Mouse (Mus musculus) myocyte (in vitro differentiated cells): Measurements from ENCODE around the gene Pomgnt2.

Source experiments
- CEBPB ChIP-seq: IDR thresholded peaks from 2 replicates; pipeline ENCODE4 v1.6.1; 2011; ENCODE audit warnings: mild to moderate bottlenecking, moderate library complexity; ENCODE audit not compliant: poor library complexity, insufficient read depth, severe bottlenecking
- E2F4 ChIP-seq: IDR thresholded peaks from one replicate; pipeline ENCODE4 v1.6.1; 2011; ENCODE audit warnings: mild to moderate bottlenecking, control low read depth, moderate library complexity; ENCODE audit not compliant: insufficient read depth
- MAX ChIP-seq: IDR thresholded peaks from one replicate; pipeline ENCODE4 v1.6.1; 2011; ENCODE audit warnings: low read depth, mild to moderate bottlenecking, control low read depth
- MYOD1 ChIP-seq, 3 experiments: IDR thresholded peaks; one replicate each; pipeline ENCODE4 v1.6.1; 2011; ENCODE audit warnings: control low read depth in 2 of 3, low read depth in 2 of 3, mild to moderate bottlenecking in 2 of 3, moderate library complexity in 1 of 3; ENCODE audit not compliant: insufficient read length in 2 of 3, control insufficient read depth in 1 of 3
- POLR2A ChIP-seq: IDR thresholded peaks from one replicate; pipeline ENCODE4 v1.6.1; 2011; ENCODE audit warnings: low read depth, mild to moderate bottlenecking, control low read depth, moderate library complexity; ENCODE audit not compliant: insufficient read length
- TCF12 ChIP-seq: IDR thresholded peaks from one replicate; pipeline ENCODE4 v1.6.1; 2011; ENCODE audit warnings: mild to moderate bottlenecking, control low read depth; ENCODE audit not compliant: poor library complexity, insufficient read depth, severe bottlenecking

DNA sequence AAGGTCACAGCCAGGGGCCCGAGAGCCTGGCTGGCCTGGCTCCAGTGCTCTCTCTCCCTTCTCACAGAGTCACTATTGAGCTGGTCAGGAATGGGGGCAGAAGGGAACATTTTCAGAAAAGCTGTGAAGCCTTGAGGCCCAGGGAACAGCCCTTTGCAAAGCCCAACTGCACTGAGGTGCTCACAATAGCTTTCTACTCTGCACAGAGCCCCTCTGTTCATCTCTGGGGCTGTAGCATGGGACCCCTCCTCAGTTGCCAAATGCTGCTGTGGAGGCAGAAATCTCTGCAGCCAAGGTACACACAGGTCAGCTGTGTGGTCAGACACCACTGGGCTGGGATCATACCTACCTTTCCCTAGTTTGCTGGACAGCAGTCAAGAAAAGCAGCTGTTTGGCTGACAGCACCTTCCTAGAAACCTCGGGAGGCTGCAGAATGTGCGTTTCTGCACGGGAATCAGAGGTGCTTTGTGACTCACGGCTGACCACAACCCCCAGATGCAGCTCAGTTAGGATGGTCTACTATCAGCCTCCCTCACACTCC is 27.0 kb downstream of the Pomgnt2 start:
- TF ChIP-seq TCF12 (no peak), MAX (no peak), CEBPB (no peak), POLR2A (no peak), MYOD1 (IDR thresholded peaks at IDR 0.05; ENCODE audit: control insufficient read depth in 1 of 3, insufficient read length in 2 of 3, low read depth in 2 of 3) (no peak), E2F4 (no peak)
